Comparison of ENCODE assay signal across 19 mouse cellular contexts in the genomic region with DNA sequence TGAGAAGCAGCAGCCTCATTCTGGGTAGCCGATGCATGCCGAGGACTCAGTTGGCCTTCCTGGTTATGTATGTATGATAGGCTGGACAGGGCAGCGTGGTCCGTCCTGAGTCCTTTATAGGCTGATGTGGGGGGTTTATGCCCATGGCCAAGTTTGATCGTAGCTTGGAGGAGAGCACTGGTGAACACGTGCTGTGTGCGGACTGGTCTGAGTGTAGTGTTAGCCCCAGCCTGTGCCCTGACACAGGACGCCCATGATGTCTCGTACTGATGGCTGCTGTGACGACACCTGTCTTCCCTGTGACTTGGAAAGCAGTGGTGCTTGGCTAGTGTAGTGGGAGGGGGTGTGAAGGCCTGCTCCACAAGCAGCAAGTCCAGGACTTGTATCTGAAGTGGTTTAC. TPM values are rescaled to one million over a fixed set of nuclear protein-coding genes. Genes with fewer than 3 reads are reported as not detected.
DNase-seq lines count a peak whose midpoint lies in the region; ATAC-seq lines count a peak whose summit lies in the region.
"Had no signal": no experiment of that assay in that cellular context is flagged by ENCODE, and none has a peak within 500 bp of the region (broad histone marks: within the 10 kb centered on the region; RNA-seq: fewer than 3 reads in every experiment).

No protein-coding gene starts in this region.

- H3K4me3 ChIP-seq in neural tube, embryonic 15.5 days (replicated peaks) = no peak overlapping the region
- no peak overlapping the region for H3K4me3 ChIP-seq in kidney, embryonic 14.5 days (ENCODE audit: low read length)
- H3K4me3 ChIP-seq: embryonic facial prominence, embryonic 12.5 days had no signal

- peaks cover 74% of the 10 kb centered on the region for H3K36me3 ChIP-seq in neural tube, embryonic 15.5 days
- H3K36me3 ChIP-seq in kidney, embryonic 14.5 days (ENCODE audit: control insufficient read depth, insufficient read depth, low read length) = peaks cover 80% of the 10 kb centered on the region

- 0 out of 2 replicates have a peak overlapping the region, but pooled peaks have one; percentile 13 for H3K27ac ChIP-seq in neural tube, embryonic 15.5 days (replicated peaks)
- H3K27ac ChIP-seq in kidney, embryonic 14.5 days (ENCODE audit: low read depth, low read length) = no peak overlapping the region
- H3K27ac ChIP-seq: embryonic facial prominence, embryonic 12.5 days had no signal

- 93% methylated on average over 10 of the region's 10 CpGs for WGBS in neural tube, embryonic 15.5 days
- WGBS in kidney, embryonic 14.5 days = 94% methylated on average over 10 of the region's 10 CpGs

- no peaks in the 10 kb centered on the region for H3K27me3 ChIP-seq in neural tube, embryonic 15.5 days (replicated peaks)
- no peaks in the 10 kb centered on the region for H3K27me3 ChIP-seq in kidney, embryonic 14.5 days (ENCODE audit: control insufficient read depth, insufficient read depth, low read length)
- H3K27me3 ChIP-seq: embryonic facial prominence, embryonic 12.5 days had no signal

- H3K4me1 ChIP-seq in neural tube, embryonic 15.5 days = no peaks in the 10 kb centered on the region
- no peaks in the 10 kb centered on the region for H3K4me1 ChIP-seq in kidney, embryonic 14.5 days (ENCODE audit: control insufficient read depth, insufficient read depth, low read length)
- H3K4me1 ChIP-seq: embryonic facial prominence, embryonic 12.5 days had no signal

- no peaks in the 10 kb centered on the region for H3K9me3 ChIP-seq in neural tube, embryonic 15.5 days (replicated peaks)
- H3K9me3 ChIP-seq in kidney, embryonic 14.5 days (ENCODE audit: control insufficient read depth, low read length) = no peaks in the 10 kb centered on the region
- H3K9me3 ChIP-seq: embryonic facial prominence, embryonic 12.5 days had no signal

- intact Hi-C loops in heart, postnatal 36 days (cut with DNase I) = no loop called here

- H3K9ac ChIP-seq in neural tube, embryonic 15.5 days (replicated peaks) = no peak overlapping the region
- H3K9ac ChIP-seq in kidney, embryonic 14.5 days (ENCODE audit: low read depth, low read length) = no peak overlapping the region
- H3K9ac ChIP-seq: embryonic facial prominence, embryonic 12.5 days had no signal

- DNase-seq in cerebellum, adult 11-12 months = peak; percentile 33
- no peak for DNase-seq in cerebellum, adult 11 months
- peak; percentile 91 for DNase-seq in heart, adult 11 months
- no peak for DNase-seq in heart, postnatal 36 days
- no peak for DNase-seq in neural tube, embryonic 10.5 days (ENCODE audit: extremely low spot score, low spot score)
- no peak for DNase-seq in thymus, adult 18-20 months
- DNase-seq: adrenal gland, postnatal 36 days; gastrocnemius, postnatal 25 days; kidney, adult 2 months; kidney, postnatal 36 days; liver; midbrain, embryonic 14.5 days; right cerebral cortex, postnatal 25 days had no signal

- H3K4me2 ChIP-seq in neural tube, embryonic 15.5 days = no peak overlapping the region
- H3K4me2 ChIP-seq in kidney, embryonic 14.5 days (replicated peaks; ENCODE audit: low read depth, low read length) = no peak overlapping the region
- H3K4me2 ChIP-seq: embryonic facial prominence, embryonic 12.5 days had no signal

- ATAC-seq in neural tube, embryonic 15.5 days (ENCODE audit: low FRiP score) = no peak
- no peak for ATAC-seq in kidney, embryonic 14.5 days (ENCODE audit: low FRiP score, low TSS enrichment)
- ATAC-seq: forebrain, embryonic 16.5 days; inflammation-experienced regulatory T-cells, adult 6 months; lung, postnatal 0 days had no signal

RNA-seq across cellular contexts. Expression of gene Sh2b3, which starts 23.7 kb away (rescaled TPM):
- 10 to 100 TPM; 23.8 to 28.1 TPM for total RNA-seq in heart, postnatal 36 days (2021)
- 7.5 and 9.4 TPM in 2 replicates for polyA plus RNA-seq in neural tube, embryonic 15.5 days (2015; fragmentation: Nextera tagmentation; extraction: Ambion mirVana)
- 18.1 and 22.9 TPM in 2 replicates for polyA plus RNA-seq in kidney, embryonic 14.5 days (2014; fragmentation: Nextera tagmentation; extraction: Ambion mirVana)

RNA-seq across cellular contexts. Expression of gene Pheta1, which starts 35.0 kb away (rescaled TPM):
- total RNA-seq in heart, postnatal 36 days (2021) = 10 to 100 TPM; 11.6 to 12.6 TPM
- polyA plus RNA-seq in neural tube, embryonic 15.5 days (2015; fragmentation: Nextera tagmentation; extraction: Ambion mirVana) = 33.0 and 34.7 TPM in 2 replicates
- 16.1 and 22.6 TPM in 2 replicates for polyA plus RNA-seq in kidney, embryonic 14.5 days (2014; fragmentation: Nextera tagmentation; extraction: Ambion mirVana)

Comparison
In these comparisons a context has a peak if more than half of its experiments do, and no peak if none do; other contexts are left out.
1. DNase-seq: peak in cerebellum, adult 11-12 months (single experiment) and heart, adult 11 months (single experiment); none in cerebellum, adult 11 months (single experiment), heart, postnatal 36 days (0 of 2), neural tube, embryonic 10.5 days (single experiment) and thymus, adult 18-20 months (0 of 2).